Mouse (Mus musculus) heart, embryonic 16.5 days (tissue): ENCODE data around the gene L3mbtl1. TPM values are rescaled to one million over a fixed set of nuclear protein-coding genes. Genes with fewer than 3 reads are reported as not detected.

Experiments used
- ATAC-seq: fragments of 200-750 bp; cut with Nextera tagmentation; replicated peaks from 2 replicates; pipeline ENCODE4 v1.8.0; 2017; ENCODE audit warnings: moderate number of reproducible peaks; ENCODE audit not compliant: insufficient read depth, low FRiP score; ENCODE audit errors: extremely low read depth
- H3K27ac ChIP-seq: fragments of 300-500 bp; sonication (generic); 2 replicates; pipeline ENCODE4 v1.5.1; 2014; ENCODE audit warnings: mild to moderate bottlenecking, low read length, control low read depth, moderate library complexity
- H3K27me3 ChIP-seq: fragments of 300-500 bp; sonication (generic); 2 replicates; pipeline ENCODE4 v1.6.1; 2014; ENCODE audit warnings: low read length, mixed read lengths; ENCODE audit not compliant: control insufficient read depth, insufficient read depth
- H3K36me3 ChIP-seq: fragments of 300-500 bp; sonication (generic); 2 replicates; pipeline ENCODE4 v1.6.1; 2014; ENCODE audit not compliant: control insufficient read depth, insufficient read depth
- H3K4me1 ChIP-seq: fragments of 300-500 bp; sonication (generic); 2 replicates; pipeline ENCODE4 v1.6.1; 2014; ENCODE audit warnings: low read length, mixed read lengths; ENCODE audit not compliant: control insufficient read depth, insufficient read depth
- H3K4me2 ChIP-seq: fragments of 300-500 bp; sonication (generic); 2 replicates; pipeline ENCODE4 v1.6.1; 2014; ENCODE audit warnings: low read depth, mild to moderate bottlenecking, control low read depth, low read length
- H3K4me3 ChIP-seq: fragments of 300-500 bp; sonication (generic); 2 replicates; pipeline ENCODE4 v1.5.1; 2014; ENCODE audit warnings: mild to moderate bottlenecking, control low read depth, low read length
- H3K9ac ChIP-seq: fragments of 300-500 bp; sonication (generic); 2 replicates; pipeline ENCODE4 v1.6.1; 2014; ENCODE audit warnings: low read length, control low read depth
- H3K9me3 ChIP-seq: fragments of 300-500 bp; sonication (generic); replicated peaks from 2 replicates; pipeline ENCODE4 v1.6.1; 2016; ENCODE audit warnings: low read length; ENCODE audit not compliant: control insufficient read depth
- WGBS: fragments of 180-500 bp; shearing (Covaris S2); extraction: QIAGEN DNeasy Blood & Tissue Kit; methylation state at CpG from one replicate; pipeline ENCODE4 v1.1.7; 2014; 5-methylcytosine and 5-hydroxymethylcytosine counted together
- polyA plus RNA-seq: library from polyadenylated mRNA; unstranded; fragments of >200 nt; fragmentation: Nextera tagmentation; extraction: Ambion mirVana; gene quantifications from 2 replicates; pipeline ENCODE4 v1.2.1, GENCODE M21; 2015

L3mbtl1 gene
- polyA plus RNA-seq, 1 experiment from 2014 or later, result 0.04 TPM

DNA sequence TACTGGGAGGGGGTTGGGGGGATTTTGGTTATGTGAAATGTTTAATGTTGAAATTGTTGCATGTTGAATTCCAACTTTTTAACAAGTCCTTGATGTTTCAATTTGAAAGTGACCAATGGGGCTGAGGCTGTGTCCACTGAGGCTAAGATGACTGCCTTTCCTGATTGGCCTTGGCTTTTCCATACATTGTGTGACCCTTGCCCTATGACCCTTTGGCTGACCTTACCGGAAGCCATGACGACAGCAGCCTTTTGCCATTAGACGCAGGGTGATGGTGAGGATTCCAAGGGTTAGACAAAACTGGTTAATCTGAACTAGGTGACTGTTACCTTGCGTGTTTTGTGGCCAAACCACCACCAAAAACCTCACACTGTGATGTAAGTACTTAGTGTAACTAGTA, 10.6 kb upstream of the L3mbtl1 start:
- 0 out of 2 replicates have a peak, but pooled peaks cover 3% of the 10 kb centered on the region for H3K27me3 ChIP-seq
- H3K9me3 ChIP-seq, result no peaks in the 10 kb centered on the region
- peak overlapping the region; percentile 99 for H3K4me3 ChIP-seq
- no peak overlapping the region for H3K27ac ChIP-seq
- H3K9ac ChIP-seq, result no peak overlapping the region
- H3K4me2 ChIP-seq, result peak overlapping the region; percentile 56
- no peak for ATAC-seq
- WGBS, result 51% methylated on average over 4 of the region's 4 CpGs
- peaks cover 36% of the 10 kb centered on the region for H3K36me3 ChIP-seq
- peaks cover 11% of the 10 kb centered on the region for H3K4me1 ChIP-seq

DNA sequence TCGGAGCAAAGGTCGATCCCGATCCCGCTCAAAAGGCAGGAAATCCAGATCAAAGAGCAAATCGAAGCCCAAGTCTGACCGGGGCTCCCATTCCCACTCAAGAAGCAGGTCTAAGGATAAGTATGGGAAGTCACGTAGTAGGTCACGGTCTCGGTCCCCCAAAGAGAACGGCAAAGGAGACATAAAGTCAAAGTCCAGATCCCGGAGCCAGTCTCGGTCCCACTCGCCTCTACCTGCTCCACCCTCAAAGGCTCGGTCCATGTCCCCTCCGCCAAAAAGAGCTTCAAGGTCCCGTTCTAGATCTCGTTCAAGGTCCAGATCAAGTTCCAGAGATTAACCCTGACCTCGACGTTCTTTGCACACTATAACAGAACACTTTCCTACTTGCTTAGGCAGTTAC, 8.9 kb upstream of the L3mbtl1 start:
- ATAC-seq, result no peak
- no peak overlapping the region for H3K4me3 ChIP-seq
- H3K9me3 ChIP-seq, result no peaks in the 10 kb centered on the region
- WGBS, result 91% methylated on average over 19 of the region's 19 CpGs
- H3K36me3 ChIP-seq, result peaks cover 48% of the 10 kb centered on the region
- peaks cover 11% of the 10 kb centered on the region for H3K4me1 ChIP-seq
- H3K27ac ChIP-seq, result no peak overlapping the region
- no peaks in the 10 kb centered on the region for H3K27me3 ChIP-seq
- H3K4me2 ChIP-seq, result no peak overlapping the region
- H3K9ac ChIP-seq, result no peak overlapping the region

DNA sequence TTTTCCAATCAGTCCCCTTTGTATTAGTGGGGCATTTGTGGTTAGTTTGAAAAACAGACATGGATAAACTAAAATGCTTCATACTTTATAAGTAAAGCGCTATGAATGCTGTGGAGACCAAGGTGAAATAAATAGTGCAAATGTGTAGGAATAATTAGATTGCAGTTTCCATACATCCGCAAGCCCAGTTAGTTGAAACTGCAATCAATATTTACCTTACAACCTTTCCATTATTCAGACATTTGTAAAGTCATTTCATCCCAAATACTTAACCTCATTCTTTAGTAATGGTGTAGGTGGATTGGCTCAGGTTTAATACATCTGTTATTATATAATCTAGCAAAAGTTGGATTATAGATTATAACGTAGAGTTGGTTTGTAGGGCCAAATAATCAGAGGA, 7.6 kb upstream of the L3mbtl1 start:
- ATAC-seq, result no peak

DNA sequence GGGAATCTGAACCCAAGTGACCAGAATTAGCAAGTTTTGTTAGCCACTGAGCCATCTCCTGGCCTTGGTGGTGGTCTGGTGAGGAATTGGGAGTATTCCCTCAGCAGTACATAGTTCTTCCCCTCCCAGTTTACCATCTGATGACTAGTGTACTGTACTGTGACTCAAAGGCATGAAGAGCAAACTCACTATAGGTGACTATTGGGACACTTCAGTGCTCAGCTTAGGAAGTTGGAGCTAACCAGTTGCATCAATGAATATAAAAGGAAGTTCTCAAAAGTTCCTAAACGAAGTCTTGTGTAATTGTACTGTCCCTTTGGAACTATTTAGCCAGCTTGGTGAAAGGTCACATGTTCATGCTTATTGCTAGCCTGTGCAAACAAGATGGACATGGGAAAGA, 3.7 kb upstream of the L3mbtl1 start:
- Histone ChIP-seq H3K4me1 (peaks cover 5% of the 10 kb centered on the region; the same call in 1 of the 2 replicates), H3K4me2 (no peak overlapping the region), H3K36me3 (peaks cover 48% of the 10 kb centered on the region), H3K9me3 (no peaks in the 10 kb centered on the region), H3K4me3 (no peak overlapping the region), H3K9ac (no peak overlapping the region), H3K27me3 (peaks cover 15% of the 10 kb centered on the region; the same call in 1 of the 2 replicates), H3K27ac (no peak overlapping the region)
- WGBS, result 70% methylated on average over 1 of the region's 1 CpGs
- ATAC-seq, result no peak

More for the DNA sequence above, 7.6 kb upstream of the L3mbtl1 start:
- H3K9me3 ChIP-seq, result no peaks in the 10 kb centered on the region
- H3K27ac ChIP-seq, result no peak overlapping the region
- no peak overlapping the region for H3K4me3 ChIP-seq
- H3K4me1 ChIP-seq, result peaks cover 7% of the 10 kb centered on the region
- no peak overlapping the region for H3K9ac ChIP-seq
- H3K36me3 ChIP-seq, result peaks cover 60% of the 10 kb centered on the region
- WGBS, result 95% methylated on average over 3 of the region's 3 CpGs
- no peaks in the 10 kb centered on the region for H3K27me3 ChIP-seq
- H3K4me2 ChIP-seq, result no peak overlapping the region

DNA sequence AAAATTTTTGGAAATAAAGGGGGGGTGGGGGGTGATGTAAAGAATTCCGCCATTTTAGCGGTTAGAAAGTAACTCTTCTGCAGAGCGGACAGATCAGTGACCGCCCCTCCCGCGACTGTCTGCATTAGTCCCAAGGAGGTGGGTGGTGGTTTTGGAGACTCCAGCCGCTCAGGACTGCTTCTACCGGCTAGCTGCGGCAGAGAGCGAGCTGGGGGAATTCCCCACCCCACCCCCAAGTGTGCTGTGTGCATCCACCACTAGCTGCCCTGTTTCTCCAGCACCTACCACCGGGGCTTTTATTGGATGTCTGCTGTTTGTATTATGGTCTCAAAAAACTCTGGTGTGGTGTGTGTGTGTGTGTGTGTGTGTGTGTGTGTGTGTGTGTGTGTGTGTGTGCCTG, 659 bp downstream of the L3mbtl1 start:
- peak overlapping the region; percentile 98 for H3K4me2 ChIP-seq
- H3K9me3 ChIP-seq, result no peaks in the 10 kb centered on the region
- peak overlapping the region; percentile 74 for H3K4me3 ChIP-seq
- WGBS, result 8% methylated on average over 11 of the region's 11 CpGs
- no peak overlapping the region for H3K9ac ChIP-seq
- no peak overlapping the region for H3K27ac ChIP-seq
- H3K4me1 ChIP-seq, result peaks cover 5% of the 10 kb centered on the region; the same call in 1 of the 2 replicates
- peaks cover 17% of the 10 kb centered on the region; the same call in 1 of the 2 replicates for H3K27me3 ChIP-seq
- H3K36me3 ChIP-seq, result peaks cover 16% of the 10 kb centered on the region
- peak; percentile 20; the same call in 1 of the 2 replicates for ATAC-seq

DNA sequence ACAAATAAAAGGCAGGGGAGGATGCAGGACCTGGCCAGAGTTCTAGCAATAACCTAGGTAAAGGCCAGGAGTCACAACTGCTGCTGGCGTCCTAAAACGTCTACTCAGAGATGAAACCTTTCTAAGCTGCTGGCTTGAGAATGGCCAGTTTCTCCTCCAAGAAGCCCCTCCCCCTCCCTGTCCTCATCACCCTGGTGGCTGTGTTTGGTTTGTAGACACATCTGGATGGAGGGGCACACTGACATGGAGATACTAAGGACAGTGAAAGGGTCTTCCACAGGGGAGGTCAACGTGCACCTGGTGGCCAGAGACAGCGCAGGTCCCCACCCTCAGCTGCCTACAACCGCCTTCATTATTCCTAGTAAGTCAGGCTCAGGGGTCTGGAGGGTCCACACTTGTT, 3.7 kb downstream of the L3mbtl1 start:
- no peak overlapping the region for H3K9ac ChIP-seq
- 80% methylated on average over 5 of the region's 5 CpGs for WGBS
- H3K4me2 ChIP-seq, result no peak overlapping the region

DNA sequence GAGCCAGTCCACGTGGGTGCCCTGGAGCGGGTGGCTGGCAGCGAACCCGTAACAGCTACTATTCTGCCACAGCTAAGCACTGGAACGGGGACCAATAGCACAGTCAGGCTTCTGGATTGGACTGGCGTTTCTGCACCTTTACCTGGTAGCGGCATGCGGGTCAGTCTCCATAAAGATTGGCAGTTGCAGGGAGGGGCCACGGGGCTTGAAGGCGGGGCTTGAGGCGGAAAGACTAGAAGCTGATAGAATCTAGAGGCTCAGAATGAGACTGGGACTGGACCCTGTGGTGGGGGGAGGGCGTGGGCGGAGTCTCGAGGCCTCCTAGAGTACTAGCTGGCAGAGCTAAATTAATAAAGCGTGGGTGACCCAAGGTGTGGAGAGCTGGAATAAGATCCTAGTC, 4.5 kb downstream of the L3mbtl1 start:
- Histone ChIP-seq H3K4me1 (peaks cover 3% of the 10 kb centered on the region; the same call in 1 of the 2 replicates), H3K27ac (no peak overlapping the region), H3K27me3 (peaks cover 12% of the 10 kb centered on the region; the same call in 1 of the 2 replicates), H3K4me3 (peak overlapping the region; percentile 29), H3K9me3 (no peaks in the 10 kb centered on the region), H3K9ac (no peak overlapping the region), H3K36me3 (no peaks in the 10 kb centered on the region), H3K4me2 (peak overlapping the region; percentile 54)
- 33% methylated on average over 15 of the region's 15 CpGs for WGBS
- ATAC-seq, result no peak

More for the DNA sequence above, 3.7 kb downstream of the L3mbtl1 start:
- no peak for ATAC-seq
- no peaks in the 10 kb centered on the region for H3K9me3 ChIP-seq
- no peak overlapping the region for H3K27ac ChIP-seq
- peaks cover 5% of the 10 kb centered on the region; the same call in 1 of the 2 replicates for H3K4me1 ChIP-seq
- peaks cover 15% of the 10 kb centered on the region; the same call in 1 of the 2 replicates for H3K27me3 ChIP-seq
- H3K36me3 ChIP-seq, result no peaks in the 10 kb centered on the region
- no peak overlapping the region for H3K4me3 ChIP-seq

DNA sequence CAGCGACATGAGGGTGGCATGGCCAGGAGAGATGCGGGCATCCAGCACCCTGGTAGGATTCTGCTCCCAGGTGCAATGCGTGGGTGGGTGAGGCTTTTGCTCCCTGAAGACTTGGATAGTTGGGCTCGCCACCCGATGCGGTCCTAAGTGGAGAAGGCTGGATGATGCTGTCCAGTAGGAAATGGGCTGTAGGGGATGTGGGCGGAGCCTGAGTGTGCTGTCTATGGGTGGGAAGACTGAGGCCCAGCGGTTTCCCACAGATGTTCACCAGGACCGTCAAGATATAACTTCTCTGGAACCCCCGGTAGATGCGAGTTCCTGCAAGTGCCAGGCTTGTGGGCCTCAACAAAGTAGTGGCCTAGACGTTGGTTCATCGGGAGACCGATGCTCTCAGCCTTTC, 4.9 kb downstream of the L3mbtl1 start:
- Histone ChIP-seq H3K4me3 (peak overlapping the region; percentile 29), H3K4me1 (no peaks in the 10 kb centered on the region), H3K4me2 (peak overlapping the region; percentile 54), H3K9me3 (no peaks in the 10 kb centered on the region), H3K27ac (no peak overlapping the region), H3K27me3 (peaks cover 11% of the 10 kb centered on the region; the same call in 1 of the 2 replicates), H3K9ac (no peak overlapping the region), H3K36me3 (no peaks in the 10 kb centered on the region)
- WGBS, result 51% methylated on average over 14 of the region's 14 CpGs
- no peak for ATAC-seq

DNA sequence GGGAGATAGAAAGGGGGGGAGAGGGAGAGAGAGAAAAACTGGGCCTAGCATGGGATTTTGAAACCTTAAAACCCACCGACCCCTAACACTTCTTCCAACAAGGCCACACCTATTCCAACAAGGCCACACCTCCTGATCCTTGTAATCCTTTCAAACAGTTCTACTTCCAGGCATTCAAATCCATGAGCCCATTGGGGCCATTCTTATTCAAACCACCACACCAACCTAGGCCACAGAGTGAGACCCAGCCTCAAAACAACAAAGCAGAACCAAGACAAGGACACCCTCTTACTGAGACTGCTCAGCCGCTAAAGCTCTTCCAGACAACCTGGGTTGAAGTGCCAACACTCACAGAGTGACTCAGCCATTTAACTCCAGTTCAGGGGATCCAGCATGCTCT, 7.5 kb downstream of the L3mbtl1 start:
- Histone ChIP-seq H3K9me3 (no peaks in the 10 kb centered on the region), H3K4me3 (no peak overlapping the region), H3K36me3 (no peaks in the 10 kb centered on the region), H3K4me2 (no peak overlapping the region), H3K9ac (no peak overlapping the region), H3K27ac (no peak overlapping the region), H3K4me1 (no peaks in the 10 kb centered on the region), H3K27me3 (no peaks in the 10 kb centered on the region; the same call in 1 of the 2 replicates)
- no peak for ATAC-seq
- WGBS, result 83% methylated on average over 2 of the region's 2 CpGs
